Mouse (Mus musculus): ENCODE data around the gene Ddit4l. TPM values are rescaled to one million over a fixed set of nuclear protein-coding genes. Genes with fewer than 3 reads are reported as not detected.
"Not testable (repeated sequence)": the region's sequence is repeated elsewhere in the genome, so short reads cannot be mapped to it uniquely, and the experiment has no call there.

The Ddit4l gene
- 1 to 10 TPM in 1 of 2 experiments, under 1 TPM in 1; 0.67 to 1.6 TPM for total RNA-seq (2021)

DNA sequence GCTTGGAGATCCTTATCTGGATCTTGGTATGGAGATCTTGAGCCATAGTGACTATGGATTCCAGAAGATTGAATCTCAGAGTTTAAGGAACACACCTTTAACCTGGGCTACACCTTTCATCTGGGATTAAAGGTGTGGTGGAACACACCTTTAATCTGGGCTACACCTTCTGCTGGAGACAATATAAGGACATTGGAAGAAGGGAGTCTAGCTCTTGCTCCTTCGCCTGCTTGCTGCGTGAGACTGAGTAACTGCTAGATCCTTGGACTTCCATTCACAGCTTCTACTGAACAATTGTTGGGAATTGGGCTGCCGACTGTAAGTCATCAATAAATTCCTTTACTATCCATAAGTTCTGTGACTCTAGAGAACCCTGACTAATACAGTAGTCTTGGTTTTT is at the start of gene Ddit4l:
Gene Ddit4l, plus strand, starts transcription at position 301 of the 400 bp plus-strand sequence.
- DNase-seq; intact Hi-C loops (cut with DNase I): not testable (repeated sequence)

DNA sequence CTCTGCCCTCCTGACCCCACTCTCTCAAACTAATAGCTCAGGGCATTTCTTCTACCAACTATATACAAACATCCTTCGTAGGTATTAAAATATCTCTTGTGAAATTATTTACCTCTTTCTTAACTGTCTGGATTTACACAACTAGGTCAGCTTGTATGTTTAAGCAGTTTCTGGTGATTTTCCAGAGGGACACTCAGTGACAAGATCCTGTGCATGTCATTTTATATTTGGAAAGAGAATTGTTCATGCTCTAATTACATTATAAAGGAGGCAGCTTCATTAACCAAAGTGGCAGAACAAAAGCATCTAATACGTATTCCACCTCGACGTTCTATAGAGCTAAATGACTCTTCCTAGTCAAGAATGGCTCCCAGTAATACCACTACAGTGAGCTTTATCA is 45.3 kb upstream of the Ddit4l start:
- intact Hi-C loops (cut with DNase I): no loop called here
- no peak for DNase-seq

DNA sequence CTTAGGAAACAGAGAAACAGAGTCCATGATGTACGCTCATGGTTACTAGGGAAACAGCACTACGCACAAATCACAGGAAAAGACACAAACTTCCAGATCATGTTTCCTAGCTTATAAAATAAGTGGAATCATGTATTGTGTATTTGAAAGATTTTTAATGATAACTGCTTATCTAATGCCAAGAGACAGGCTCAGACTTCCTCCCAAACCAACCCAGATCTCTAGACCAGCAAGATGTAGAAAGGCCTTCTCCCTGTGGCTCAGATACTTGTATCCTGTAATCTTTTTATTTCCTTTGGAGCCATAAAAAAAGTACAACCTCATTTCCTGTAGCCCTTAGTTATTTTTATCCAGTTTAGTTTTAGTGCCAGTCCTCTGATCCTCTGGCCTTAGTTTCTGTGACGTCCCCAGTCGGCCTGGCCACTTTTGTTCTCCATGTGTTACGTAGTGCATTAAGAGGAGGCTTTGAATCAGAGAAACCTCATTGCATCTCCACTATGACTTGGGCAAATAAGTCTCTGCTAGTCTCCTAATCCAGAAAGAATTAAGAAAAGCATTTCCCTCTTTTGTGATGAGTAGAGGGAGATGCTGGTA is 34.9 kb upstream of the Ddit4l start:
- no peak for DNase-seq
- intact Hi-C loops (cut with DNase I): no loop called here

DNA sequence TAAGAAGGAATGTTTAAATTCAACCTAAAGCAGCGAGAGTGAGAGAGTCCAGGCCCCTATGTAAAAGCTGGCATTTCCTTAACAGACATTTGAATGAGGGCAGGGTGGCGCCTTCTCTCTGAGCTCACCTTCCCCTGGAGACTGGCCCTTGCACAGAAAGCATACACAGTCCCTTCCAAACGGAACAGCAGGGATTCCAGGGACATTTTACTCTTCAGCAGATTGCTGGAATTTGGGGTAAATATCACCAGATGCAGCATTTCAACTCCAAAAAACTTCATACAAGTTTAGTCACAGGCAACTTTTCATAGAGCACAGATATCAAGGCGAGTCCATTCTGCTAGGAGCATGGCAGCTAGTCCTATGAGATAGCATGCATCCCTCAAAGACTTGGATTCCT is 31.6 kb upstream of the Ddit4l start:
- intact Hi-C loops (cut with DNase I): no loop called here
- no peak for DNase-seq

DNA sequence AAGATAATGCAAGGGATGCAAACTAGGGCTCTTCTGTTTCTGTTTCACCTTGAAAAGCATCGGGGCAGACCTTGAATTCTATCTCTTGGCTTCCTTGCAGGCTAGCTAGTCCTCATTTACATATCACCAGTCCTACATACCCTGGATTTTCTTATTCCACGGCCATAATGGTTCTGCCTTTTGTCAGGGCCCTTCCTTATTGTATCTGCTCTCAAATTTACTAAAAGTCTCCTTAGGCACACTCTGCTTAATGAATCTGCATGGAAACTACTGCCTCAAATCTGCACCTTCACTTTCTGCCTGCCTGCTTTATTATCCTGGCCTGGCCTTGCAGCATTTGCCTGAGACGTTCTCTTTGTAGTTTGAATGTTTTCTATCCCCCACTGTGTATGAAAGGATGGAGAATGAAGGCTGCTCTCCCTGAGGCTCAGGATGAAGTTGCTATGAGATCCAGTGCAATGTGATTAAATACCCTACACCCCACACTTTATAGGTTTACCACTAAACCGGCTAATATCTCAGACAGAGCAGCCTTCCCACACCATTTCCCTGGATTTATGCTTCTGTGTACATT is 27.0 kb upstream of the Ddit4l start:
- intact Hi-C loops (cut with DNase I): no loop called here
- DNase-seq: no peak

DNA sequence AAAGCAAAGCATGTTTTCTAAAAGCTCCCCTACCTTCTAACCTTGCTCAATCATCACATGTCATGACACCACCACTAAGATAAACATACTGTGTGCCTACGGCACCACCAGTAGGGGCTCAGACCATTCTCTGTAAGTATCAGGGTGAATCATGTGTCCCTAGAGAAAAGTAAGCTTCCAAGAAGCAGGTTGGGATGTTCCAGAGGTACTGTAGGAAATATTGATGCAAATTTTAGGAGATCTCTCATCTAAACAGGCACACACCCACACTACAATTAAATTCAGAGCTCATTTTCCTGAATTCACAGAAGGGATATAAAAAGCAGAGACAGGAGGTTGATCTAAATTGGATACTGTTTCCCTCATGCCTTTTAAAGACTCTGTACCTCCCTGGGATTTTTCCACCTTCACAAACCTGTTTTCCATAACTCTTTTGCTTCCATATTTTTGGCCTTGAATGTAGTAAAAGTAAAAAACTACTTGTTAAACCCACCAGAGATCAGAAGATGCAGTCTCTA is 12.4 kb upstream of the Ddit4l start:
- intact Hi-C loops (cut with DNase I): no loop called here
- DNase-seq: no peak

DNA sequence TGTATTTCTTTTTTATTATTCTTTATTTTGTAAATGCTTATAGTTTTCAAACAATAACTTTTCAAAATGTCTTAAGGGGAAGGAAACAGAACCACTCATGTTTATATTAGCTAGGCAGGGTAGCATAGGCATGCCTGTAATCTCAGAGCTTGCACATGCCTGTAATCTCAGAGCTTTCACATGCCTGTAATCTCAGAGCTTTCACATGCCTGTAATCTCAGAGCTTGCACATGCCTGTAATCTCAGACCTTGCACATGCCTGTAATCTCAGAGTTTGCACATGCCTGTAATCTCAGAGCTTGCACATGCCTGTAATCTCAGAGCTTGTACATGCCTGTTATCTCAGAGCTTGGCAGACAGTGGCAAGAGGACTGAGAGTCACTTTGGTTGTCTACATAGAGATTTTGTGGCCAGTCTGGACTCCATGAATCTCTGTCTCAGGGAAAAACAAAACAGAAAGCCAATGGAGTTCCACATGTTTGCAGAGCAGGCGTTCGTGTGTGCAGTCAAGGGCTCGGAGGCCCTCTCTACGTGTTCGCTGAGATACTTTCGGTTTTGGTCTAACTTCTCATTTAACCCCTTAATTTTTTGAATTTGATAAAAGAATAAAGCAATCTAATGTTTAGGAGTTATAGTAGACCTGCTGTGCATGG is 10.8 kb upstream of the Ddit4l start:
- intact Hi-C loops (cut with DNase I): no loop called here
- DNase-seq: no peak

DNA sequence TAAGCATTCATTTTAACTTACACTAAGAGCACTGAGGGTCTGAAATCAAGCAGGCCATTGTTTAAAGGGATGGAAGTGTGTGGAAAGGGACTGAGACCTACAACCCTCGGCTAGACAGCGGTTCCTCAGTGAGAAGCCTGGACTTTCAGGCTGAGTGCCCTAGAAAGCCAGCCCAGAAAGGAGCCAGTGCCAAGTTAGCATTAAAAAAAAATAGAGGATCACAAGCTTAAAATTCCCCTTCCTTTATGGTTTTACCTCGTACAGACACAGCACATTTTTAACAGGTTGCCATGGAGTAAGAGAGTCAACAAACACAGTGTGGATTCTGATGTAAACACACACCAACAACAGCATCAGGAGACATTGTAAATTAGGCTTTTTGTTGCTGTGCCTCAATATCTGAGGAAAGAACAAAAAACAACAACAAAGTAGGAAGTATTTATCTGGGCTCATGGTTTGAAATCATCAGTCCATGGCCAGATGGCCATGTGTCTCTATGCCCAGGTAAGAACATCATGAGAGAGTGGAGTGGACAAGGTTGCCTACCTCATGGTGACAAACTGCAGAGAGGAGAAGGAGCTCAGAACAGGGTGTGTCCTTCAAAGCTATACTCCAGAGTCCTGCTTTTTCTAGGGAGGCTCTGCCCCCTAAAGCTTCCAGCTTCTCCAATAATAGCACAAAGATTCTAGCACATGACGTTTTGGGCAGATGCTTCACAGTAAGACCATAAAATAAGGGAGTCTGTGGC is 10.1 kb upstream of the Ddit4l start:
- DNase-seq: no peak
- intact Hi-C loops (cut with DNase I): no loop called here

DNA sequence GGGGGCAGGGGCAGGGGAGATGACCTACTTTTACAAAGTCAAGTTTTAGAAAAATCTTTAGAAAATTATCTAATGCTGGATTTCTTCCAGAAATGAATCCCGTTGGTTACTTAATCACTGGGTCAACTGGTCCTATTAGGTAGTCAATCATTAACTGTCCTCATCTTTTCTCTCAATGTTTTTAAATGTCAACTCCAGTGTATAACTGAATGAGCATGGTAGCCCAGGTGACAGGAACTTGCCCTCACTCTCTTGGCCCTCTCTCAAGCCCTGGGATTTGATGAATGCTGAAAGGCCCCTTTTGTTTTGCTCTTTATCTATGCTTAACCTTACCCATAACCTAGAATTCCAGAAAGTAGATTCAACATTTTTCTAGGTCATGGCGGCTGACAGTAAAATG is 9.4 kb upstream of the Ddit4l start:
- intact Hi-C loops (cut with DNase I): no loop called here
- no peak for DNase-seq

DNA sequence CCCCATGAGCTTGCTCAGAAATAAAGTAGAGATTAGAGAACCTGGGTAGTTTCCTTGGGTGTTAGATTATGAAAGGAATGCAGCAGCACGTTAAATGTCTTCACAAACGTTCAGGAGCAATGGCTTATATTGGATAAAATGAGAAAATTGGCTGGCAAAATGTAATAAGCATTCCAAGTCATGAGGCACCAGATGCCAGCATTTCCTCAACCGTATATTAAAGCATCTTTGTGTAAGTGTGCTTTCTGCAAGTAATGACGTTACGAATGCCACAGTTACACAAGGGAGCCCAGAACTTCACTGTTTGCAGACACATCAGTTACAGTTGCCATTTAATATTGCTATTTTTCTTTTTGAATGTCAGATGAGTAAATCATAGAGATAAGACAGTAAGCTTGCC is 872 bp upstream of the Ddit4l start:
- intact Hi-C loops (cut with DNase I): no loop called here
- no peak for DNase-seq

DNA sequence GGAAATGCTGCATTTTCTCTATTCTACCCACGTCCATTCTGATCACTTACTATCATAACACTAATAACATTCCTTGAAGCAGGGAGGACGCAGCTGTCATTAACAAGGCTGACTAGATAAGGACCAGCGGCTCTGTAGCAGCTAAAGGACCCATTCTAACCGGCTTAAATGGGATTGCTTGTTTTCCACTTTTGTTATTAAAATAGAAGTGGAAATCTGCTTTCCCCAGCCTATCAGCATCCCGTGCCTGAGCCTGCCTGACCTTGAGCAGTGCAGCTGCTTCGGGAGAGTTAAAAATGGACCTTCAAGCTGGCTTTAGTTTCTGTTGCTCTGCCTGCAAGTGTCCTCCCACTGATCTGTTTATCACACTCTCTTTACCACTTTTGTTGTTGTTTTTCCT is 679 bp downstream of the Ddit4l start:
- peak; percentile 9 to 18 for DNase-seq
- intact Hi-C loops (cut with DNase I): no loop called here

DNA sequence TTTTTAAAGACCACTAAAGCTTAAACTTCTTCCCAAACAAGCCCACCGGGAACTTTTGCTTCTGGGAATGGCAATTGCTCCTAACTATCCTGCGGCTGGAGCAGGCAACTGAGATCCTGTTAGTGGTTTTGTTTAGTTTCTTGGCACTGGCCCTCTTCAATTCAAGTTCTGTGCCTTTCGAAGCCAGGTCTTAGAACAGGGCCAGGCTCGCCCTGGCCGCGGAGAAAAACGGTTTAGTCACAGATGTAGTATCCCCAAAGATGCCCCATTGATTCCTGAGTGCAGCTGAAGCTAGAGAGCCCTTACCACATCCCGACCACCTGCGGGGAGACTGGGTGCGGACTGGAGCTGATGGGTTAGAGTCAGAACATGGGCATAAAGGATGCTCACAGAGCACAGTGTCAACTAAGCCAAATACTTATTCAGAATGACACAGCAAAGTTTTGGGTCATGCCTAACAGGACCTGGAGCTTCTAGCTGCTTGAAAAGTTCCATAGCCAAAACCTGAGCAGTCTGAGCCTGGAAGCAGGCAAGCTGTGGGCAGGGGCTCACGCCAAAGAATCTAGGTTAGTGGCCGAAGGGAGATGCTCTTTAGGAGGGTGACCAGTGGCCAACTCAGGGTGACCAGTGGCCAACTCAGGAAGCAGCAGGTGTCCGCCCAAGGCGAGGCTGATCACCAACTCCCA is 1.6 kb downstream of the Ddit4l start:
- peak in 1 of 2 experiments; percentile 4 for DNase-seq

DNA sequence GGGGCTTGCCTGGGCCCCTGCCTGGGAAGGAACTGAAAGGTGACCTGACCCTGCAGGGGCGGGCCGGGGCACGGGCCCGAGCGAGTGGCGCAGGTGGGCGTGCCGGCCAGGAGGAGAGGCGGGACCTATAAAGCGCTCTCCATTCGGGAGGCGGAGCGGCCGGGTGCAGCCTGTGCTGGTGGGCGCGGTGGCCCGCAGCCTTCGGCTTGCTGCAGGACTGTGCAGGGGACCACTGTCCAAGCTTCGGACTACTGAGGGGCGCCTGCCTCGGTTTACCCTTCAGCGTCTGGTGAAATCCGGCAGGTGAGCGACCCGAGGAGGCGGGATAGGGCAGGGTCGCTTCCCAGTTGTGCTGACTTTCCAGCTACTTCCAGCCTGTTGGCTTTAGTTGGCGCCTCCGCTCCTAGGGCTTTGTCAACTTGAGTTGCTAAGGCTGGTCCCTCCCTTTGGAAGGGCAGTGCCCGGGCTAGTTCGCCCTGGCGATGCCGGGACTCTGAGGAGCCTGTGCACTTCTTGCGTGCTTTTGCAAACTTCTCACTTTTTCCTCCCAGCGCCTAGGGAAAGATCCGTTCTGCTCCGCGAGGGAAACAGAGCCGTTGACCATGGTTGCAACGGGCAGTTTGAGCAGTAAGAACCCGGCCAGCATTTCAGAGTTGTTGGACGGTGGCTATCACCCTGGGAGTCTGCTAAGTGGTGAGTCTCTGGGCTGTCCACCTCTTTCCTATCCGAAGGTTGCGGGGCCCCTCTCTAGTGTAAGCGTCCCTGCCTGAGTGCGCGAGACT is 2.4 kb downstream of the Ddit4l start:
- intact Hi-C loops (cut with DNase I): no loop called here
- peak; percentile 61 to 67 for DNase-seq

More for the DNA sequence above, 1.6 kb downstream of the Ddit4l start:
- intact Hi-C loops (cut with DNase I): no loop called here

DNA sequence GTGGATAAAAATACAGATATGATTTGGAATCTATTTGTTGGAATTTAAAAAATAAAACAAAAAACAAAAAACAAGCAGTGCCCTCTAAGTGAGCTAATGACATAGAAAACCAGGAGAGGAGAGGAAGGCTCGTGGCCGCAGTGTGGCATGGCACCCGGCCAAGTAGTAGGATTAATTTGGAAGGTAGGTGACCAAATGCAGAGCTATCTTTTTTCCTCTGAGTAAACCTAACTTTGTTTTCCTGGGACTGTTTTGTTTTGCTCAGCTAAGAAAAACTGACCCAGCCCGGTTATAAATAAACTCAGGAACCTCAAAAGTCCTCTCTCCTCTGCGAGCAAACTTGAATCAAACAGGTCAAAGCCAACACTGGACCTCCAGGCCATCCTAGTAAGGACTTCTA is 3.6 kb downstream of the Ddit4l start:
- intact Hi-C loops (cut with DNase I): no loop called here
- DNase-seq: peak; percentile 7 to 15

DNA sequence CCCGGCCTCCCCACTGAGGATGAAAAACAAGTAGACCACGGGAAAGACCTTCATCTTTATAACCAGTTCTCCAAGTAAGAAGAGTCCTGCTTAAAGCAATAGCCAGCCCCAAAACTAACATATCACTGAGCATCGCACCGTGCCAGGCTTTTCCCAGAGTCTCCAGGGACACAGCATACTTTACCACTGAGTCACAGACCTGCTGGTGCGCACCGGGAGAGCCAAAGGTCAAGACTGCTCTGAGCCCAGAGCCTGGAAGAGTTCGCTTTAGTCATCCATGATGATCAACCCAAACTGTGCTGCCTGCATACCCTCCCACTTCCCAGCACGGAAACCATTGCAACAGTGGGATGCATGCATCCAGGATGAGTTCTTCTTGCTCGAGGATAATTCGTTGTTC is 12.3 kb downstream of the Ddit4l start:
- no peak for DNase-seq
- intact Hi-C loops (cut with DNase I): no loop called here

DNA sequence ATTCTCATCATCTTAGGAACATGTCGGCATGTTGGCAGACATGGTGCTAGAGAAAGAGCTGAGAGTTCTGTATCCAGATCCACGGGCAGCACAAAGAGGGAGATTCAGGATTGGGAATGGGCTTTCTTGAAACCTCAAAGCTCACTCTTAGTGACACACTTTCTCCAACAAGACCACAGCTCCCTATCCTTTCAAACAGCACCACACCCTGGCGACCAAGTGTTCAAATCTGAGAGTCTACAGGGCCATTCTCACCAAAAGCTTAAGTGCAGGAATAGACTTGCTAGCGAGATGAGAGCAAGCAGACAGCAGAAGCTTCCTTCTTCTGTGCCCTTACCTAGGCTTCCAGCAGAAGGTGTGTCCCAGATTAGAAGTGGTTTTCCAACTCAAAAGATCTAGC is 15.2 kb downstream of the Ddit4l start:
- no peak for DNase-seq
- intact Hi-C loops (cut with DNase I): no loop called here

DNA sequence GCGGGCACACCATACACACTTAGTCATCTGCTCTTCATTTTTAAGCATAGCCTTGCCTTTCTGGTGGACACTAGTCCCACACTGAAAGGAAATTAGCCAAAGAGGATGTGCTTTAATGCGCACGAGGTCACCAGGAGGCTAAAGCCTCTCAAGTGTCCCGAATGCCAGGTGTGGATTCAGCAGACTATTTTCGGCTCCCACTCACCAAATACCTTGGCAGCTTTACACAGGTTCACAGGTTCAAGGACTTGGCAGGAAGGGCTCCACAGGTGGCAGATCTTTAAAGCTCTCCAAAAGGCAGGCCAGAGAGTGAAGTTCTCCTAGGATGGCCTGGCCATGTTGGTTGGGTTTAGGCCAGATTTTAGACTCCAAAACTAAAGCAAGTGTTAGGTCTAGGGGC is 19.8 kb downstream of the Ddit4l start:
- intact Hi-C loops (cut with DNase I): no loop called here
- peak; percentile 7 to 15 for DNase-seq

DNA sequence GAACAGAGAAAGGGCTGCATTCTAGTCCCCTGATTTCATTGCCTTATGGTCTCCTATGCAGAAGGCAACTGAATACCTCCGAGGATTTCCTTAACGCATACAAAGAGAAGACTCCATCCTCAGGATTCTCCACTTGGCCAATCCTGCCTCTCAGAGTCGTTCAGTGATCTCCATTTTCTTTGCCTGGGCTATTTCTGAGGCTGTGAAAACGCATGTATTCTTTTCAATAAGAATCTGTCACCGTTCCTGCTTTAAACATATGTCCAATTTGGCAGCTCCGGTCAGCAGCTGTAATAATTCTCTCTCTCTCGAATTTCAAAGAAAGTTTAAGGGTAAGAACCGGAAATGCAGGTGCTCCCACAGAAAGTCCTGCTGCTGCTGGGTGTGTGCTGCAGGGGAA is 20.7 kb downstream of the Ddit4l start:
- intact Hi-C loops (cut with DNase I): no loop called here
- no peak for DNase-seq

DNA sequence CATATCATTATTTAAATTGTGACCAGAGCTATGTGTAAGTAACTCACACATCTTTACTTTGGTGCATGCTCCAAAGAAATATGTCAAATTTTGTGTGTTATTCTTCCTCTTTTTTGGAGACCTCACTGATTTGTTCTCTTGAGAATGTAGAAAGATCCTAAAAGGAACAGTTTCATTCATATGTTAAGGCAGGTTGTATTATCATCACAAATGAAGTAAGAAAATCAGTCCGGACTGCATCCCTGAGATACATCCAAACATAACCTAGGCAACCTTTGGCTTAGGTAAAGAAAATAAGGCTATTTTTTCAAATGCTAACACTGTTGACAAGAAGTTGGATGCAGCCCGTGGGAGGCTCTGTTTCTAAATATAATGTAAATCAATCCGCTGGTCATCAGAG is 21.2 kb downstream of the Ddit4l start:
- no peak for DNase-seq
- intact Hi-C loops (cut with DNase I): no loop called here

DNA sequence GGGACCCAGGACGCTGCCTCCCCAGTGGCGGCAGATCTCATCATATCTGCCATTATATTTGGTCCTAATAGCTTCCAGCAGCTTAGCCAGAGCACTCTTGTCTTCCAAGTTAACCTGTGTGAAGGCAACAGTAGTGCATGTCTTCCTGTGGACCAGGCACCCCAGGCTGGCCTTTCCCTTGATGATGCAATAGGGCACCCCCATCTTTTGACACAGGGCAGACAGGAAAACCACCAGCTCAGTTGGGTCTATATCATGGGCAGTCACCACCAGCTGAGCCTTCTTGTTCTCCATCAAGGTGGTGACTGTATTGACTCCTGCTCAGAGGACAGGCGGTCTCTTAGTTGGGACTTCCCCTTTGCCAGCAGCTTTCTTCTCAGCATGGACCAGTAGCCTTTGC is 22.7 kb downstream of the Ddit4l start:
- intact Hi-C loops (cut with DNase I): no loop called here
- DNase-seq: no peak

Data from heart, postnatal 10 days (tissue).